Mouse (Mus musculus) MEL (cell line): Measurements from ENCODE around the gene Nfix.

ENCODE experiments used
- CTCF ChIP-seq, 3 experiments: IDR thresholded peaks in 2 of 3; conservative IDR thresholded peaks in 1 of 3; 2 replicates each; pipeline ENCODE4 v1.5.1; 2011 to 2012; ENCODE audit warnings: low read length in 3 of 3, low read depth in 2 of 3, mild to moderate bottlenecking in 2 of 3, improper control_type of control experiment in 1 of 3, inconsistent platforms in 1 of 3, mixed read lengths in 1 of 3, moderate library complexity in 1 of 3; ENCODE audit not compliant: control insufficient read depth in 1 of 3, insufficient read depth in 1 of 3, poor library complexity in 1 of 3, severe bottlenecking in 1 of 3
- EP300 ChIP-seq, 2 experiments: IDR thresholded peaks; 2 replicates each; pipeline ENCODE4 v1.6.1; 2011; ENCODE audit warnings: improper control_type of control experiment in 2 of 2, low read length in 2 of 2, low read depth in 1 of 2, mild to moderate bottlenecking in 1 of 2
- ETS1 ChIP-seq: IDR thresholded peaks from 2 replicates; pipeline ENCODE4 v1.6.1; 2012; ENCODE audit warnings: low read depth, mild to moderate bottlenecking, inconsistent platforms, low read length, improper control_type of control experiment, moderate library complexity
- POLR2AphosphoS2 ChIP-seq: IDR thresholded peaks from 2 replicates; pipeline ENCODE4 v1.6.1; 2011; ENCODE audit warnings: low read length, improper control_type of control experiment
- POLR2AphosphoS5 ChIP-seq: IDR thresholded peaks from 2 replicates; pipeline ENCODE4 v1.6.1; 2012; ENCODE audit warnings: low read depth, borderline replicate concordance, mild to moderate bottlenecking, inconsistent platforms, low read length, moderate library complexity, mixed read lengths
- ZC3H11A ChIP-seq: IDR thresholded peaks from 2 replicates; pipeline ENCODE4 v1.6.1; 2012; ENCODE audit warnings: low read depth, mild to moderate bottlenecking, inconsistent platforms, low read length, improper control_type of control experiment

DNA sequence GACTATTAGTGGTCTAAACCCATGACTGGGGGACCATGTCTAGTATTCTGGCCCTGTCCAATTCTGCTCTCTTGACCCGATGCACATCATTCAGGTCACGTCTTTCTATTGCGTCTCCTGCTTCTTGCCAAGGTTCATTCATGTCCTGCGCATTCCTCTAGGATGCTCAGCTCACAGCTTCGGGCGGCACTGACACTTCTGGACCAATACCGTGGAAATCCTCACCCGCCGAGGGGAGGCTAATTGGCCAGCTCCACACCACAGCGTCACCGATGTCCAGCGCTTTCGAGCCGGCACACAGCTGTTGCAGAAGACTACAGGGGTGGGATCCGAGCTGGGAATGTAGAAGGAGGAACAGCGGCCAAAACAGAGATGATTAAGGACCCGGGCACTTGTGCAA, 16.0 kb upstream of the Nfix start:
- TF ChIP-seq ETS1 (no peak), EP300 (IDR thresholded peaks at IDR 0.05; ENCODE audit: low read depth in 1 of 2, low read length in 2 of 2) (no peak), CTCF (IDR thresholded peaks at IDR 0.05 in 2 of 3, conservative IDR thresholded peaks at IDR 0.05 in 1 of 3; ENCODE audit: control insufficient read depth in 1 of 3, insufficient read depth in 1 of 3, low read depth in 2 of 3, low read length in 3 of 3, poor library complexity in 1 of 3, severe bottlenecking in 1 of 3) (no peak), POLR2AphosphoS2 (no peak), POLR2AphosphoS5 (no peak), ZC3H11A (no peak)
